Mouse (Mus musculus) G1E (cell line): Measurements from ENCODE around the gene Samd9l.
"Not testable (repeated sequence)": the region's sequence is repeated elsewhere in the genome, so short reads cannot be mapped to it uniquely, and the experiment has no call there.

Experiments
- CTCF ChIP-seq: IDR thresholded peaks from 2 replicates; pipeline ENCODE4 v1.5.1; 2012; ENCODE audit warnings: low read depth, low read length, inconsistent platforms, mixed read lengths
- TAL1 ChIP-seq: conservative IDR thresholded peaks from 2 replicates; pipeline ENCODE4 v1.6.1; 2012; ENCODE audit warnings: low read depth, low read length, inconsistent platforms, mixed read lengths

- not testable (repeated sequence) for TF ChIP-seq CTCF, TAL1
Observed at GRCm38 (mm10) chr6:3430976-3431375, 31.6 kb upstream of the Samd9l start.
